Mouse (Mus musculus): ENCODE results near the gene Hmgn2.
A peak's percentile ranks its signal among the peaks of the same experiment; 100 is the strongest.

The Hmgn2 gene

GRCm38 (mm10) chr4:133923743-133924142 lies 44.7 kb downstream of the Hmgn2 start:
- DNase-seq: no peak

DNA sequence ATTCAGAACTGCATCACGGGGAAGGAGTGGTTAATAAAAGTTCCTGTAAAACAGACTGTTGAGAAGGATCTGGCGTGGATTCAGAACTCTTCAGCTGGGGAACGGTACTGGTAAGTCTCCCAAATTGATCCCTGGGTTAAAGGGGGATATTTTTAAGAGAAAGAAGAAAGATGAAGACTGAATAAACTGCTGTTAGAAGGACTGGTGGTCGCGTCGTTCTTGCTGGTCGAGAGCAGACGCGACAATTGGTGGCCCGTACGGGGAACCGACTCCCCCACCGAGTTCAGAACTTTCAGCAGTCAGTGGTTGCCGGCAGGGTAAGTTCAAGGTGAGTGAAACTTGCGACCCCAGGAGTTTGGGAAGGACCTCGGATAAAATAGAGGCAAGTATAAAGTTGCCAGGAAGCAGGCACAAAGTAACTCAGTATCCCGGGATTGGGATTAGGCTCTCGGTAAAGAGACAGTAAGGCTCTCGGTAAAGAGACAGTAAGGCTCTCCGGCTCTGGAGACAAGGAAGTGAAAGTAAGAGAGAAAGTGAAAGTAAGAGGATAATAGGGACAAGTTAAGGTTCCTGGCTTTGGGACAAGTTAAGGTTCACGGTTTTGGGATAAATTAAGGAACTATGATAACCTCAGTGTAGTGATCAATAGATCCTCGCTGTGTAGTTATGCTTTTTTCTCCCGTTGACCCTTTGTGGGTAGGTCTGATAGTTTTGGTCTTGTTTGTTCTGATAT lies 50.2 kb downstream of the Hmgn2 start:
- peak; percentile 22 for DNase-seq

Measured in thymus, postnatal 14 days (tissue).